Mouse (Mus musculus): ENCODE results near the gene Ttl.

DNA sequence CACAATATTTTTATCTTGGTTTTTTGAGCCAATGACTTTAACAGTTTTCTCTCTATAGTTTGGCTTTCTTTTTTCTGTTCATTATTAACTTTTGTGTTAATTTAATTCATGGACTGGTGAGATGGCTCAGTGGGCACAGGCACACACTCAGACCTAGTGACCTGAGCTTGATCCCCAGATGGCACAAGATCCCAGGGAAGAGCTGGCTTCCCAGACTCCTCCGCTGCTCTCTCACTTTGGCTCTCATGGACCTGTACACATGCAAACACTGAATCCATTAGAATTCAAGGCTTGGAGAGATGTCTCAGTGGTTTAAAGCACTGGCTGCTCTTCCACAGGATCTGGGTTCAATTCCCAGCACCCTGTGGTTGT is 50.6 kb downstream of the Ttl start:
- TF ChIP-seq CTCF (conservative IDR thresholded peaks at IDR 0.05; ENCODE audit: low read length) (no peak), POU5F1 (IDR thresholded peaks at IDR 0.05; ENCODE audit: borderline replicate concordance, low read length) (no peak)
